Mouse (Mus musculus): Measurements from ENCODE around the gene Ikzf3. TPM values are rescaled to one million over a fixed set of nuclear protein-coding genes. Genes with fewer than 3 reads are reported as not detected.

Ikzf3 gene
- polyA plus RNA-seq, 1 experiment: not detected

GRCm38 (mm10) chr11:98456545-98456944 lies 89.3 kb downstream of the Ikzf3 start:
- no peak for TF ChIP-seq MAX (IDR thresholded peaks at IDR 0.05; ENCODE audit: low read depth)
- no peak for TF ChIP-seq MYOG (IDR thresholded peaks at IDR 0.05; ENCODE audit: control insufficient read depth in 1 of 3, insufficient read depth in 1 of 3, insufficient read length in 2 of 3, low read depth in 2 of 3)
- no peak for TF ChIP-seq CEBPB (IDR thresholded peaks at IDR 0.05; ENCODE audit: insufficient read depth, poor library complexity, severe bottlenecking)
- no peak for TF ChIP-seq POLR2AphosphoS2 (IDR thresholded peaks at IDR 0.05; ENCODE audit: insufficient read length, low read depth)
- no peak for TF ChIP-seq MYOD1 (IDR thresholded peaks at IDR 0.05; ENCODE audit: control insufficient read depth in 1 of 3, insufficient read length in 2 of 3, low read depth in 2 of 3)
- no peak for TF ChIP-seq USF1 (IDR thresholded peaks at IDR 0.05; ENCODE audit: low read depth)
- TF ChIP-seq POLR2A (IDR thresholded peaks at IDR 0.05; ENCODE audit: insufficient read length, low read depth): no peak
- no peak for TF ChIP-seq TCF3 (IDR thresholded peaks at IDR 0.05; ENCODE audit: insufficient read length, low read depth)
- no peak for TF ChIP-seq SRF (IDR thresholded peaks at IDR 0.05; ENCODE audit: control insufficient read depth, insufficient read length, low read depth)
- TF ChIP-seq E2F4 (IDR thresholded peaks at IDR 0.05; ENCODE audit: insufficient read depth): no peak
- TF ChIP-seq TCF12 (IDR thresholded peaks at IDR 0.05; ENCODE audit: insufficient read depth, poor library complexity, severe bottlenecking): no peak
- no peak for TF ChIP-seq REST (IDR thresholded peaks at IDR 0.05; ENCODE audit: insufficient read depth, insufficient read length)
- peak overlapping the region; percentile 16 for H3K4me3 ChIP-seq
- H3K27me3 ChIP-seq (ENCODE audit: control insufficient read depth, insufficient read depth, insufficient read length): peaks cover 79% of the 10 kb centered on the region
- no peak overlapping the region for H3ac ChIP-seq (ENCODE audit: control insufficient read depth, insufficient read length)
- H3K36me3 ChIP-seq (ENCODE audit: control insufficient read depth, insufficient read depth): no peaks in the 10 kb centered on the region
- no peak overlapping the region for H3K4me2 ChIP-seq (ENCODE audit: low read depth)
- no peaks in the 10 kb centered on the region for H3K79me2 ChIP-seq (ENCODE audit: control insufficient read depth, insufficient read depth)

DNA sequence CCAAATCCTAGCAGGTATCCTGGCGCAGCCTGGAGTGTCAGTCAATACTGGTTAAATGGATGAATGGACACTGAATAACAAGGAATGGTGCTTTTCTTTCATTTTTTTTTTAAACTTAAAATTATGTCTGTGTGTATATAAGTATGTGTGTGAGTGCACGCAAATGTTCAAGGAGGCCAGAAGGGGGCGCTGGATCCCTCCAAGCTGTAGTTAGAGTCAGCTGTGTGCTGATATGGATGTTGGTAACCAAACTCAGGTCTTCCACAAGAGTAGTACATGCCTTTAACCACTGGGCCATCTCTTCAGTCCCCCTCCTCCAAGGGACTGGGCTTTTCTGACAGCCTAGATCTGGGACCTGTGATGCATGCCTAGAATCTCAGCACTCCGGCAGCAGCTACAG lies 90.3 kb downstream of the Ikzf3 start:
- no peak overlapping the region for H3K4me2 ChIP-seq (ENCODE audit: low read depth)
- H3K27me3 ChIP-seq (ENCODE audit: control insufficient read depth, insufficient read depth, insufficient read length): peaks cover 83% of the 10 kb centered on the region
- no peak for TF ChIP-seq POLR2AphosphoS2 (IDR thresholded peaks at IDR 0.05; ENCODE audit: insufficient read length, low read depth)
- TF ChIP-seq REST (IDR thresholded peaks at IDR 0.05; ENCODE audit: insufficient read depth, insufficient read length): no peak
- TF ChIP-seq USF1 (IDR thresholded peaks at IDR 0.05; ENCODE audit: low read depth): no peak
- no peak for TF ChIP-seq SRF (IDR thresholded peaks at IDR 0.05; ENCODE audit: control insufficient read depth, insufficient read length, low read depth)
- no peak overlapping the region for H3ac ChIP-seq (ENCODE audit: control insufficient read depth, insufficient read length)
- no peaks in the 10 kb centered on the region for H3K79me2 ChIP-seq (ENCODE audit: control insufficient read depth, insufficient read depth)
- no peak overlapping the region for H3K4me3 ChIP-seq
- no peaks in the 10 kb centered on the region for H3K36me3 ChIP-seq (ENCODE audit: control insufficient read depth, insufficient read depth)

- Histone ChIP-seq H3K4me3 (no peak overlapping the region), H3K27me3 (ENCODE audit: control insufficient read depth, insufficient read depth, insufficient read length) (peaks cover 100% of the 10 kb centered on the region), H3K36me3 (ENCODE audit: control insufficient read depth, insufficient read depth) (no peaks in the 10 kb centered on the region), H3K79me2 (ENCODE audit: control insufficient read depth, insufficient read depth) (no peaks in the 10 kb centered on the region), H3ac (ENCODE audit: control insufficient read depth, insufficient read length) (no peak overlapping the region), H3K4me2 (ENCODE audit: low read depth) (no peak overlapping the region)
- no peak for TF ChIP-seq SRF (IDR thresholded peaks at IDR 0.05; ENCODE audit: control insufficient read depth, insufficient read length, low read depth)
- TF ChIP-seq CEBPB (IDR thresholded peaks at IDR 0.05; ENCODE audit: insufficient read depth, poor library complexity, severe bottlenecking): no peak
- TF ChIP-seq MYOD1 (IDR thresholded peaks at IDR 0.05; ENCODE audit: control insufficient read depth in 1 of 3, insufficient read length in 2 of 3, low read depth in 2 of 3): no peak
- no peak for TF ChIP-seq POLR2A (IDR thresholded peaks at IDR 0.05; ENCODE audit: insufficient read length, low read depth)
- no peak for TF ChIP-seq MAX (IDR thresholded peaks at IDR 0.05; ENCODE audit: low read depth)
- TF ChIP-seq TCF12 (IDR thresholded peaks at IDR 0.05; ENCODE audit: insufficient read depth, poor library complexity, severe bottlenecking): no peak
- TF ChIP-seq TCF3 (IDR thresholded peaks at IDR 0.05; ENCODE audit: insufficient read length, low read depth): no peak
- TF ChIP-seq POLR2AphosphoS2 (IDR thresholded peaks at IDR 0.05; ENCODE audit: insufficient read length, low read depth): no peak
These were observed 95.7 kb downstream of the Ikzf3 start for GRCm38 (mm10) chr11:98449921-98450771.

DNA sequence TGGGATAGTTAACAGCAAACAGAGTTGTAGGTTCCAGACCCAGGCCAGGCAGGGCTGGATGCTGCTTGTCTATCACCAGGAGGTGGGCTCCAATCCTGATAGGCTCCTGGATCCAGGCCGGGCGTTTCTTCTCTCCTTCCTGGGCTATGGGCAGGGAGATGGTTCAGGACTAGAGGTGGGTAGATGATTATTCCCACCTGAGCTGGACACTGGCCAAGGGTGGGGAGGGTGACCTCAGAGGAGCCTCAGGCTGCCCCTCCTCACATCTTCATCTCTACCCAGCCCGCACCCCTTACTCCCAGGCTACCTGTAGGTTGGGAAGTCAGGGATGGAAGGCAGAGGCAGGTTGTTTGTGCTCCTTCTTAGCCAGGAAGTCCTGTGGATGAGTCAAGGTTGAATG lies 96.4 kb downstream of the Ikzf3 start:
- no peaks in the 10 kb centered on the region for H3K36me3 ChIP-seq (ENCODE audit: control insufficient read depth, insufficient read depth)
- no peaks in the 10 kb centered on the region for H3K79me2 ChIP-seq (ENCODE audit: control insufficient read depth, insufficient read depth)
- no peak overlapping the region for H3K4me2 ChIP-seq (ENCODE audit: low read depth)
- TF ChIP-seq E2F4 (IDR thresholded peaks at IDR 0.05; ENCODE audit: insufficient read depth): no peak
- no peak for TF ChIP-seq USF1 (IDR thresholded peaks at IDR 0.05; ENCODE audit: low read depth)
- TF ChIP-seq CEBPB (IDR thresholded peaks at IDR 0.05; ENCODE audit: insufficient read depth, poor library complexity, severe bottlenecking): no peak
- TF ChIP-seq MYOD1 (IDR thresholded peaks at IDR 0.05; ENCODE audit: control insufficient read depth in 1 of 3, insufficient read length in 2 of 3, low read depth in 2 of 3): no peak
- no peak for TF ChIP-seq MAX (IDR thresholded peaks at IDR 0.05; ENCODE audit: low read depth)
- TF ChIP-seq POLR2AphosphoS2 (IDR thresholded peaks at IDR 0.05; ENCODE audit: insufficient read length, low read depth): no peak
- TF ChIP-seq POLR2A (IDR thresholded peaks at IDR 0.05; ENCODE audit: insufficient read length, low read depth): no peak
- TF ChIP-seq REST (IDR thresholded peaks at IDR 0.05; ENCODE audit: insufficient read depth, insufficient read length): no peak
- no peak for TF ChIP-seq SRF (IDR thresholded peaks at IDR 0.05; ENCODE audit: control insufficient read depth, insufficient read length, low read depth)
- TF ChIP-seq TCF12 (IDR thresholded peaks at IDR 0.05; ENCODE audit: insufficient read depth, poor library complexity, severe bottlenecking): no peak
- TF ChIP-seq MYOG (IDR thresholded peaks at IDR 0.05; ENCODE audit: control insufficient read depth in 1 of 3, insufficient read depth in 1 of 3, insufficient read length in 2 of 3, low read depth in 2 of 3): no peak
- TF ChIP-seq TCF3 (IDR thresholded peaks at IDR 0.05; ENCODE audit: insufficient read length, low read depth): no peak
- no peak overlapping the region for H3ac ChIP-seq (ENCODE audit: control insufficient read depth, insufficient read length)
- H3K4me3 ChIP-seq: no peak overlapping the region
- H3K27me3 ChIP-seq (ENCODE audit: control insufficient read depth, insufficient read depth, insufficient read length): peaks cover 96% of the 10 kb centered on the region
